Mouse (Mus musculus): ENCODE data around the gene Kpna3. TPM values are rescaled to one million over a fixed set of nuclear protein-coding genes. Genes with fewer than 3 reads are reported as not detected.

The Kpna3 gene
- 2.3 and 3.2 TPM in 2 replicates for polyA plus RNA-seq (2012; rRNA removed)

DNA sequence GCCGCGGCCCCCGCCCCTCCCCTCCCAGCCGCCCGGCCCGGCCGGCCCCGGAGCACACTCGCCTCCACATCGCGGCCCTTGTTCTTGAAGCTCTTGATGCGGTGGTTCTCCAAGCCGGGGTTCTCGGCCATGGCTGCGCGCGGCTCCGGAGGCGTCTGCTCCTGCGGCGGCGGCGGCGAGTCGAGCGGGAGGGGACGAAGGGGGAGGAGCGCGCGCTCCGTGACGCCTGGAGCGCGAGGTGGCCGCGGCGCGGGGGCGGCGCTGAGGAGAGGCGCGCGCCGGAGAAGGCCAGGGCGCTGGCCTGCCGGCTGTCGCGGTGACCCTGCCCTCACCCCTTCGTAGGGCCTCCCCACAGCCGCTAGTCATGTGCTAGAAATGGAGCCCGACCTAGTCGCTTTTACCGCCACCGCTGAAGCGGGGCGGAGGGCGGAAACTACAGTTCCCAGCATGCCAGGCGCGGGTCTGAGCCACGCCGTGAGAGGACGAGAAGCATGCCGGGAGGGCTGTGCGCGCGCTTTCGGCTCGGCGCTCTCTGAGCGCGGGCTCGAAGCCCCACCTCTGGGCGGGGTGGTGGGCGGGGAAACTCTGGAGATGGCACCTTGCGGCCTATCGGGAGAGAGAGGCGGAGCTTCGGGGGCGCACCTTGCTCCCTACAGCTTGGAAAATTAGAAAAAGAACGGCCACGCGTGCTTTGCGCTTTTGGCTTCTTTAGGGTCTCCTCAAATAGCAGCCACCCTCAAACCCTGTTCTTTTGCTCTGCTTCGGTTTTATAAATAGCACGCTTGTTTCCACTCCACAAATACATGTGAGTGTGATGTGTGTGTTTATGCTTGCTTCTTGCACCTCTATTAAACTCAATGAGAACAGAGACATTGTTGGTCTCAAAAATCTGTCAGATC lies at the start of gene Kpna3:
Gene Kpna3 (minus strand): TSS at position 214 of the 899 bp plus-strand sequence.

DNA sequence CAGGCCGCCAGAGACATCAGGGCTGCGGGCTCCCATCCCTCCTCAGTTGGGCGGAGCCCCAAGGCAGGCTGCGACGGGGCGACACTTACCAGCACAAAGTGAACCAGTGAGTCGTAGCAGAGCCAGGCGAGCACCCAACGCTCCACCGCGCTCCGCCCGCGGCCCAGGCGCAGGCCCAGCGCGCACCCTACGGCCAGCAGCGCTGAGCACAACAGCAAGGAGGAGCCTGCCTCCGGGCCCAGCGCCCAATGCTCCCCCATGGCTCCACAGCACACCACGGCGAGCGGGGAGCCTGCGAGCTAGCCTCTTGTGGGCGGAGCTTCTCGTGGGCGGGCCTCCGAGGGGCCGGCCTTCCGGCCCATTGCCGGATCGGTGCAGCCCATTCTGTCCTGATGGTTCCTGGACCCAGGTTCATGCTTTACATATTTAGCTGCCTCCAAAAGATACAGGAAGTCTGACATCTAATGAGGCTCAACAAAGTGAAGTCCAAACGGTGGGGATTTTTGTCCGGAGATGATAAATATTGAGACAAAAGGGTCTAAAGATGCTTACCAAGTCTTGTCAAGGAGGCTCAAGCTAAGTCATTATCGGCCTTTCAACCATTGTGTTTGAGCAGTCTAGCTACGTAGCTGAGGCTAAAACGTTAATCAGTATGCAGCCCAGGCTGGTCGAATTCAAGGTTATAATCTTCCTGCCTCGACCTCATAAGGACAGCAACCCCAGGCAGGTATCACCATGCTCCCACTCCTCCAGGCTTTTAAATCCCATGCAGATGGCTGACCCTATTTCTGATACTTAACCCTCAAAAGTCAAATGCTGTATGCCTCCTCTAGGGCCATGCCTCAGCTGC lies 79.3 kb downstream of the Kpna3 start, which contains the start of gene Ebpl:
Gene Ebpl (minus strand): TSS at position 309 of the 850 bp plus-strand sequence.

Other genes starting within 250 kb of the Kpna3 start
- 0.16 and 0.19 TPM in 2 replicates for gene Sgcg, start 181.4 kb downstream of the Kpna3 start, polyA plus RNA-seq (2012; rRNA removed)
- 1.2 and 1.8 TPM in 2 replicates for gene Arl11, start 130.1 kb downstream of the Kpna3 start, polyA plus RNA-seq (2012; rRNA removed)
- gene Ebpl, start 79.4 kb downstream of the Kpna3 start, polyA plus RNA-seq (2012; rRNA removed), result 2.3 and 2.4 TPM in 2 replicates
- 18.0 and 22.7 TPM in 2 replicates for gene Spryd7, start 117.0 kb upstream of the Kpna3 start, polyA plus RNA-seq (2012; rRNA removed)
- 0.58 and 0.68 TPM in 2 replicates for gene Trim13, start 158.4 kb upstream of the Kpna3 start, polyA plus RNA-seq (2012; rRNA removed)
- gene Kcnrg, start 167.6 kb upstream of the Kpna3 start, polyA plus RNA-seq (2012; rRNA removed), result not detected in 2 replicates

Measured in colon, adult 2 months (tissue).